Mouse (Mus musculus) neural tube, embryonic 11.5 days (tissue): ENCODE data around the gene Umod. TPM values are rescaled to one million over a fixed set of nuclear protein-coding genes. Genes with fewer than 3 reads are reported as not detected.

Source experiments
- polyA plus RNA-seq: library from polyadenylated mRNA; unstranded; fragments of >200 nt; fragmentation: Nextera tagmentation; extraction: Ambion mirVana; gene quantifications from 2 replicates; pipeline ENCODE4 v1.2.1, GENCODE M21; 2014

Umod gene
- polyA plus RNA-seq, 1 experiment from 2014 or later = not detected

Other genes starting within 250 kb of the Umod start
- gene Gp2, start 20.0 kb downstream of the Umod start, polyA plus RNA-seq = not detected in 2 replicates
- not detected in 2 replicates for gene Acsm5, start 40.2 kb upstream of the Umod start, polyA plus RNA-seq
- 0.45 and 0.47 TPM in 2 replicates for gene Pdilt, start 44.2 kb upstream of the Umod start, polyA plus RNA-seq
- not detected in 2 replicates for gene Acsm2, start 75.1 kb upstream of the Umod start, polyA plus RNA-seq
- gene Acsm1, start 127.7 kb upstream of the Umod start, polyA plus RNA-seq = not detected in 2 replicates
- not detected in 2 replicates for gene Acsm4, start 210.7 kb upstream of the Umod start, polyA plus RNA-seq
- gene Thumpd1, start 241.5 kb upstream of the Umod start, polyA plus RNA-seq = 98.9 and 106 TPM in 2 replicates